Mouse (Mus musculus) heart, postnatal 0 days (tissue): ENCODE data around the gene Ptges3l.

Experiments
- CTCF ChIP-seq: IDR thresholded peaks from 2 replicates; pipeline ENCODE4 v1.5.1; 2016; ENCODE audit warnings: antibody characterized with exemption, control low read depth, low read depth
- EP300 ChIP-seq: IDR thresholded peaks from 2 replicates; pipeline ENCODE4 v1.6.1; 2016; ENCODE audit warnings: antibody characterized with exemption, low read depth

DNA sequence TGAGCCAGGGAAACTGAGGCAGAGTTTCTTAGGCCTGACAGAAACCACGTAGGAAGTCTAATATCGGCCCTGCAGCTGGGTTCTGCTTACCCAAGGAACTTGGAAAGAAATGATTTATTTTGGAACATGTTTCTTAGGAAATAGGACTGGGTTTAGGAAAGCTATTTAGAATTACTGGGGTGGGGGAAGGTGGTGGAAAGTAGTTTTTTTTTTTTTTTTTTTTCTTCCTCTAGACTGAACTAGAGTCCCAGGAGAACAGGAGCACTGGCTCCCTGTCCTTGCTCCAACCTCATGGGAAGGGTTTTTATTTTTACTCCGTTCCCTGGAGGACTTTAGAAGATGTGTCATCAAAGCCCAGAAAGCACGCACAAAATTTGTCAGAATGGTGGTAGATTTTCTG, 44.0 kb upstream of the Ptges3l start:
- TF ChIP-seq CTCF (no peak), EP300 (no peak)
